In genomic region chr14:24995226-24995625, GRCm38 (mm10) we compare ENCODE assay signal across 10 mouse cellular contexts.
A peak's percentile ranks its signal among the peaks of the same experiment; 100 is the strongest.
DNase-seq lines count a peak whose midpoint lies in the region; ATAC-seq lines count a peak whose summit lies in the region.
"Had no signal": no experiment of that assay in that cellular context is flagged by ENCODE, and none has a peak within 500 bp of the region (broad histone marks: within the 10 kb centered on the region; RNA-seq: fewer than 3 reads in every experiment).

No protein-coding gene starts in this region.

- DNase-seq in heart, embryonic 10.5 days (ENCODE audit: low spot score), result no peak
- DNase-seq in heart, postnatal 36 days, result no peak
- peak; percentile 72 for DNase-seq in cerebellum, adult 11-12 months
- DNase-seq in embryonic facial prominence, embryonic 14.5 days (ENCODE audit: low spot score), result peak; percentile 77
- no peak for DNase-seq in right cerebral cortex, adult 18-20 months
- DNase-seq in lung, postnatal 4 days, result no peak
- DNase-seq: kidney, postnatal 14 days; liver, postnatal 0 days had no signal

- WGBS in heart, embryonic 10.5 days, result 52% methylated on average over 7 of the region's 7 CpGs
- 44% methylated on average over 7 of the region's 7 CpGs for WGBS in embryonic facial prominence, embryonic 14.5 days
- WGBS in limb, embryonic 13.5 days, result 41% methylated on average over 7 of the region's 7 CpGs

- ATAC-seq in embryonic facial prominence, embryonic 14.5 days (ENCODE audit: low read depth), result peak; percentile 61; the same call in 1 of the 2 replicates
- ATAC-seq in limb, embryonic 13.5 days (ENCODE audit: low FRiP score, low read depth), result peak; percentile 57; the same call in 1 of the 2 replicates
- ATAC-seq in megakaryocyte-erythroid progenitor cell, adult 5-6 weeks (replicated peaks; ENCODE audit: low FRiP score, low TSS enrichment, poor library complexity, severe bottlenecking), result no peak
- ATAC-seq: liver, postnatal 0 days had no signal

- H3K36me3 ChIP-seq in heart, embryonic 10.5 days, result 0 out of 2 replicates have a peak, but pooled peaks cover 2% of the 10 kb centered on the region
- H3K36me3 ChIP-seq in embryonic facial prominence, embryonic 14.5 days (ENCODE audit: control insufficient read depth, insufficient read depth, low read length), result no peaks in the 10 kb centered on the region
- H3K36me3 ChIP-seq in limb, embryonic 13.5 days, result no peaks in the 10 kb centered on the region

- no peak overlapping the region for H3K9ac ChIP-seq in embryonic facial prominence, embryonic 14.5 days (ENCODE audit: low read depth, low read length)
- no peak overlapping the region for H3K9ac ChIP-seq in limb, embryonic 13.5 days
- H3K9ac ChIP-seq: liver, postnatal 0 days had no signal

- H3K4me3 ChIP-seq in heart, embryonic 10.5 days, result no peak overlapping the region
- no peak overlapping the region for H3K4me3 ChIP-seq in embryonic facial prominence, embryonic 14.5 days (ENCODE audit: low read depth, low read length)
- no peak overlapping the region for H3K4me3 ChIP-seq in limb, embryonic 13.5 days

- no peak overlapping the region for H3K4me2 ChIP-seq in embryonic facial prominence, embryonic 14.5 days (ENCODE audit: low read depth, low read length)
- H3K4me2 ChIP-seq in limb, embryonic 13.5 days (replicated peaks), result no peak overlapping the region

- H3K27me3 ChIP-seq in heart, embryonic 10.5 days (ENCODE audit: insufficient read depth, poor library complexity, severe bottlenecking), result peaks cover 14% of the 10 kb centered on the region; the same call in 1 of the 2 replicates
- H3K27me3 ChIP-seq in embryonic facial prominence, embryonic 14.5 days (replicated peaks; ENCODE audit: control insufficient read depth, insufficient read depth, low read length), result no peaks in the 10 kb centered on the region
- no peaks in the 10 kb centered on the region for H3K27me3 ChIP-seq in limb, embryonic 13.5 days

- intact Hi-C loops in heart, postnatal 36 days (cut with DNase I), result no loop called here

- peaks cover 52% of the 10 kb centered on the region for H3K4me1 ChIP-seq in heart, embryonic 10.5 days
- H3K4me1 ChIP-seq in embryonic facial prominence, embryonic 14.5 days (ENCODE audit: control insufficient read depth, insufficient read depth, low read length), result peaks cover 29% of the 10 kb centered on the region
- peaks cover 67% of the 10 kb centered on the region for H3K4me1 ChIP-seq in limb, embryonic 13.5 days

- peaks cover 6% of the 10 kb centered on the region; the same call in 1 of the 2 replicates for H3K9me3 ChIP-seq in heart, embryonic 10.5 days
- H3K9me3 ChIP-seq in embryonic facial prominence, embryonic 14.5 days (ENCODE audit: control insufficient read depth, low read length), result peaks cover 6% of the 10 kb centered on the region
- peaks cover 7% of the 10 kb centered on the region for H3K9me3 ChIP-seq in limb, embryonic 13.5 days

- H3K27ac ChIP-seq in heart, embryonic 10.5 days, result peak overlapping the region; percentile 49; the same call in 1 of the 2 replicates
- peak overlapping the region; percentile 58; the same call in 1 of the 2 replicates for H3K27ac ChIP-seq in embryonic facial prominence, embryonic 14.5 days (replicated peaks; ENCODE audit: low read depth, low read length)
- H3K27ac ChIP-seq in limb, embryonic 13.5 days, result peak overlapping the region; percentile 64; the same call in 1 of the 2 replicates

Comparison
In these comparisons a context has a peak if more than half of its experiments do, and no peak if none do; other contexts are left out.
1. DNase-seq: peak in cerebellum, adult 11-12 months (single experiment) and embryonic facial prominence, embryonic 14.5 days (single experiment); none in heart, embryonic 10.5 days (single experiment), heart, postnatal 36 days (0 of 2), right cerebral cortex, adult 18-20 months (single experiment) and lung, postnatal 4 days (0 of 2).
2. Peak in every context shown above with its lines, with median percentiles within 50 percentile points of each other: H3K27ac ChIP-seq.